Mouse (Mus musculus): Measurements from ENCODE around the gene Tuba1b. TPM values are rescaled to one million over a fixed set of nuclear protein-coding genes. Genes with fewer than 3 reads are reported as not detected.

Tuba1b gene
- total and polyA plus RNA-seq, 3 experiments: 1,149 to 2,960 (median 2,851) TPM

- peaks cover 0 to 14% of the 10 kb centered on the region in 2 experiments; a peak in 2 of 4 replicates for H3K4me1 ChIP-seq (ENCODE audit: control insufficient read depth in 1 of 2, insufficient read depth in 2 of 2)
- no peaks in the 10 kb centered on the region for H3K9me3 ChIP-seq (replicated peaks; ENCODE audit: low read length)
- no peaks in the 10 kb centered on the region for H3K79me2 ChIP-seq (replicated peaks; ENCODE audit: control insufficient read depth, extremely low read depth, insufficient read depth, poor library complexity, severe bottlenecking)
- no peak for DNase-seq (ENCODE audit: extremely low read depth)
- in situ Hi-C loops (cut with MboI; ENCODE audit: low pct_ligation_motif_present, low pct_unique_long_range_greater_than_20kb, low sequenced_read_pairs) (no loop called here), dilution Hi-C loops (cut with MboI; ENCODE audit: extremely low pct_ligation_motif_present, extremely low pct_unique_long_range_greater_than_20kb, low sequenced_read_pairs) (no loop called here)
- no peak overlapping the region for H3K4me3 ChIP-seq (replicated peaks in 1 of 3; ENCODE audit: low read depth in 2 of 3, low read length in 2 of 3, poor library complexity in 1 of 3)
- H3K9ac ChIP-seq (ENCODE audit: insufficient read depth, low read depth): no peak overlapping the region
- no peak overlapping the region for H3K4me2 ChIP-seq (ENCODE audit: insufficient read depth, low read depth, poor library complexity, severe bottlenecking)
- TF ChIP-seq MAZ (IDR thresholded peaks at IDR 0.05; ENCODE audit: low read depth, low read length): no peak
- TF ChIP-seq JUN (IDR thresholded peaks at IDR 0.05; ENCODE audit: insufficient read depth, low read depth, low read length): no peak
- TF ChIP-seq NELFE (IDR thresholded peaks at IDR 0.05; ENCODE audit: low read depth, low read length): no peak
- TF ChIP-seq MXI1 (IDR thresholded peaks at IDR 0.05; ENCODE audit: low read depth, low read length): no peak
- TF ChIP-seq MAX (IDR thresholded peaks at IDR 0.05; ENCODE audit: low read length): no peak
- TF ChIP-seq ZMIZ1 (IDR thresholded peaks at IDR 0.05; ENCODE audit: low read depth, low read length): no peak
- no peak for TF ChIP-seq ETS1 (conservative IDR thresholded peaks at IDR 0.05; ENCODE audit: low read depth, low read length)
- peaks cover 3% of the 10 kb centered on the region for H3K27me3 ChIP-seq (replicated peaks)
- H3K36me3 ChIP-seq (replicated peaks in 1 of 2; ENCODE audit: control insufficient read depth in 1 of 2, insufficient read depth in 1 of 2, low read length in 1 of 2): no peaks in the 10 kb centered on the region
- no peak overlapping the region for H3K27ac ChIP-seq (ENCODE audit: insufficient read depth, low read depth)
Observed at GRCm38 (mm10) chr15:98980012-98980614, 45.7 kb upstream of the Tuba1b start.

GRCm38 (mm10) chr15:98978409-98979172 is 44.2 kb upstream of the Tuba1b start:
- Histone ChIP-seq H3K27ac (ENCODE audit: insufficient read depth, low read depth) (no peak overlapping the region), H3K4me2 (ENCODE audit: insufficient read depth, low read depth, poor library complexity, severe bottlenecking) (no peak overlapping the region), H3K4me1 (ENCODE audit: control insufficient read depth in 1 of 2, insufficient read depth in 2 of 2) (peaks cover 0 to 6% of the 10 kb centered on the region in 2 experiments; a peak in 1 of 4 replicates), H3K9me3 (replicated peaks; ENCODE audit: low read length) (no peaks in the 10 kb centered on the region), H3K36me3 (replicated peaks in 1 of 2; ENCODE audit: control insufficient read depth in 1 of 2, insufficient read depth in 1 of 2, low read length in 1 of 2) (no peaks in the 10 kb centered on the region), H3K27me3 (replicated peaks) (peaks cover 3% of the 10 kb centered on the region), H3K9ac (ENCODE audit: insufficient read depth, low read depth) (no peak overlapping the region), H3K4me3 (replicated peaks in 1 of 3; ENCODE audit: low read depth in 2 of 3, low read length in 2 of 3, poor library complexity in 1 of 3) (no peak overlapping the region), H3K79me2 (replicated peaks; ENCODE audit: control insufficient read depth, extremely low read depth, insufficient read depth, poor library complexity, severe bottlenecking) (no peaks in the 10 kb centered on the region)
- TF ChIP-seq ZKSCAN1 (IDR thresholded peaks at IDR 0.05; ENCODE audit: borderline replicate concordance, low read depth, low read length): no peak
- no peak for TF ChIP-seq CTCF (conservative IDR thresholded peaks at IDR 0.05 in 1 of 2, IDR thresholded peaks at IDR 0.05 in 1 of 2; ENCODE audit: low read depth in 2 of 2, low read length in 2 of 2)
- no peak for TF ChIP-seq ZMIZ1 (IDR thresholded peaks at IDR 0.05; ENCODE audit: low read depth, low read length)
- no peak for TF ChIP-seq KAT2A (IDR thresholded peaks at IDR 0.05; ENCODE audit: insufficient replicate concordance, low read length)
- TF ChIP-seq RAD21 (IDR thresholded peaks at IDR 0.05; ENCODE audit: low read depth, low read length): no peak
- no peak for TF ChIP-seq RCOR1 (conservative IDR thresholded peaks at IDR 0.05; ENCODE audit: low read depth, low read length)
- no peak for TF ChIP-seq MEF2A (IDR thresholded peaks at IDR 0.05; ENCODE audit: borderline replicate concordance, low read depth, low read length)
- TF ChIP-seq HCFC1 (IDR thresholded peaks at IDR 0.05; ENCODE audit: low read depth, low read length): no peak
- TF ChIP-seq SIN3A (IDR thresholded peaks at IDR 0.05; ENCODE audit: low read length): no peak
- TF ChIP-seq EP300 (IDR thresholded peaks at IDR 0.05; ENCODE audit: low read length): no peak
- DNase-seq (ENCODE audit: extremely low read depth): no peak
- dilution Hi-C loops (cut with MboI; ENCODE audit: extremely low pct_ligation_motif_present, extremely low pct_unique_long_range_greater_than_20kb, low sequenced_read_pairs) (no loop called here), in situ Hi-C loops (cut with MboI; ENCODE audit: low pct_ligation_motif_present, low pct_unique_long_range_greater_than_20kb, low sequenced_read_pairs) (no loop called here)

Measured in CH12.LX (cell line).